Mouse (Mus musculus): ENCODE results near the gene Slc43a2. TPM values are rescaled to one million over a fixed set of nuclear protein-coding genes. Genes with fewer than 3 reads are reported as not detected.
"Not testable (repeated sequence)": the region's sequence is repeated elsewhere in the genome, so short reads cannot be mapped to it uniquely, and the experiment has no call there.

Gene Slc43a2
- total and polyA plus RNA-seq, 3 experiments = 4.2 to 11.5 (median 7.5) TPM

GRCm38 (mm10) chr11:75546057-75546456 is 14.6 kb downstream of the Slc43a2 start:
- Histone ChIP-seq H3K27me3 (ENCODE audit: insufficient read depth, low read length) (no peaks in the 10 kb centered on the region), H3K36me3 (replicated peaks) (peaks cover 77% of the 10 kb centered on the region), H3K4me3 (ENCODE audit: low read depth, low read length) (no peak overlapping the region), H3K4me1 (ENCODE audit: insufficient read depth, low read depth, low read length) (peaks cover 36% of the 10 kb centered on the region), H3K9me3 (replicated peaks) (no peaks in the 10 kb centered on the region)
- no peak for TF ChIP-seq POLR2AphosphoS5 (IDR thresholded peaks at IDR 0.05; ENCODE audit: insufficient replicate concordance, low read depth, low read length)
- TF ChIP-seq TAL1 (conservative IDR thresholded peaks at IDR 0.05; ENCODE audit: low read depth, low read length) = 0 out of 2 replicates have a peak, but pooled peaks have one; percentile 8
- ATAC-seq (ENCODE audit: extremely low read depth, insufficient number of reproducible peaks, low FRiP score, poor library complexity, severe bottlenecking) (no peak), DNase-seq (ENCODE audit: low spot score) (no peak)

GRCm38 (mm10) chr11:75549658-75550111 is 18.2 kb downstream of the Slc43a2 start:
- ATAC-seq (ENCODE audit: extremely low read depth, insufficient number of reproducible peaks, low FRiP score, poor library complexity, severe bottlenecking) (no peak), DNase-seq (ENCODE audit: low spot score) (no peak)
- Histone ChIP-seq H3K4me3 (ENCODE audit: low read depth, low read length) (no peak overlapping the region), H3K27me3 (ENCODE audit: insufficient read depth, low read length) (peaks cover 2% of the 10 kb centered on the region; the same call in 1 of the 2 replicates), H3K4me1 (ENCODE audit: insufficient read depth, low read depth, low read length) (peaks cover 30% of the 10 kb centered on the region), H3K9me3 (replicated peaks) (no peaks in the 10 kb centered on the region), H3K36me3 (replicated peaks) (peaks cover 70% of the 10 kb centered on the region)
- no peak for TF ChIP-seq GATA2 (IDR thresholded peaks at IDR 0.05; ENCODE audit: borderline replicate concordance, low read depth, low read length)
- TF ChIP-seq TAL1 (conservative IDR thresholded peaks at IDR 0.05; ENCODE audit: low read depth, low read length) = no peak
- no peak for TF ChIP-seq POLR2AphosphoS5 (IDR thresholded peaks at IDR 0.05; ENCODE audit: insufficient replicate concordance, low read depth, low read length)

GRCm38 (mm10) chr11:75550200-75550946 is 18.9 kb downstream of the Slc43a2 start:
- no peak for TF ChIP-seq CTCF (IDR thresholded peaks at IDR 0.05; ENCODE audit: low read depth, low read length)
- no peak for TF ChIP-seq GATA1 (IDR thresholded peaks at IDR 0.05; ENCODE audit: borderline replicate concordance, low read length)
- TF ChIP-seq TAL1 (conservative IDR thresholded peaks at IDR 0.05; ENCODE audit: low read depth, low read length) = no peak
- Histone ChIP-seq H3K27me3 (ENCODE audit: insufficient read depth, low read length) (peaks cover 2% of the 10 kb centered on the region; the same call in 1 of the 2 replicates), H3K36me3 (replicated peaks) (peaks cover 64% of the 10 kb centered on the region), H3K4me1 (ENCODE audit: insufficient read depth, low read depth, low read length) (peaks cover 23% of the 10 kb centered on the region), H3K4me3 (ENCODE audit: low read depth, low read length) (no peak overlapping the region), H3K9me3 (replicated peaks) (no peaks in the 10 kb centered on the region)
- no peak for DNase-seq (ENCODE audit: low spot score)
- ATAC-seq (ENCODE audit: extremely low read depth, insufficient number of reproducible peaks, low FRiP score, poor library complexity, severe bottlenecking) = no peak

GRCm38 (mm10) chr11:75551321-75551720 is 19.8 kb downstream of the Slc43a2 start:
- Histone ChIP-seq H3K4me3 (ENCODE audit: low read depth, low read length) (no peak overlapping the region), H3K27me3 (ENCODE audit: insufficient read depth, low read length) (peaks cover 2% of the 10 kb centered on the region; the same call in 1 of the 2 replicates), H3K9me3 (replicated peaks) (no peaks in the 10 kb centered on the region), H3K36me3 (replicated peaks) (peaks cover 54% of the 10 kb centered on the region), H3K4me1 (ENCODE audit: insufficient read depth, low read depth, low read length) (peaks cover 13% of the 10 kb centered on the region)
- ATAC-seq (ENCODE audit: extremely low read depth, insufficient number of reproducible peaks, low FRiP score, poor library complexity, severe bottlenecking) (no peak), DNase-seq (ENCODE audit: low spot score) (no peak)
- TF ChIP-seq TAL1 (conservative IDR thresholded peaks at IDR 0.05; ENCODE audit: low read depth, low read length) = no peak
- TF ChIP-seq GATA2 (IDR thresholded peaks at IDR 0.05; ENCODE audit: borderline replicate concordance, low read depth, low read length) = no peak
- TF ChIP-seq POLR2AphosphoS5 (IDR thresholded peaks at IDR 0.05; ENCODE audit: insufficient replicate concordance, low read depth, low read length) = no peak
- TF ChIP-seq CTCF (IDR thresholded peaks at IDR 0.05; ENCODE audit: low read depth, low read length) = no peak
- TF ChIP-seq GATA1 (IDR thresholded peaks at IDR 0.05; ENCODE audit: borderline replicate concordance, low read length) = no peak

GRCm38 (mm10) chr11:75551961-75552441 is 20.5 kb downstream of the Slc43a2 start:
- TF ChIP-seq CTCF (IDR thresholded peaks at IDR 0.05; ENCODE audit: low read depth, low read length) = no peak
- no peak for TF ChIP-seq GATA2 (IDR thresholded peaks at IDR 0.05; ENCODE audit: borderline replicate concordance, low read depth, low read length)
- TF ChIP-seq POLR2AphosphoS5 (IDR thresholded peaks at IDR 0.05; ENCODE audit: insufficient replicate concordance, low read depth, low read length) = no peak
- TF ChIP-seq TAL1 (conservative IDR thresholded peaks at IDR 0.05; ENCODE audit: low read depth, low read length) = no peak
- TF ChIP-seq GATA1 (IDR thresholded peaks at IDR 0.05; ENCODE audit: borderline replicate concordance, low read length) = no peak
- ATAC-seq (ENCODE audit: extremely low read depth, insufficient number of reproducible peaks, low FRiP score, poor library complexity, severe bottlenecking) = no peak
- Histone ChIP-seq H3K4me3 (ENCODE audit: low read depth, low read length) (no peak overlapping the region), H3K4me1 (ENCODE audit: insufficient read depth, low read depth, low read length) (peaks cover 11% of the 10 kb centered on the region), H3K36me3 (replicated peaks) (peaks cover 51% of the 10 kb centered on the region), H3K27me3 (ENCODE audit: insufficient read depth, low read length) (peaks cover 2% of the 10 kb centered on the region; the same call in 1 of the 2 replicates), H3K9me3 (replicated peaks) (no peaks in the 10 kb centered on the region)
- no peak for DNase-seq (ENCODE audit: low spot score)

GRCm38 (mm10) chr11:75552906-75553482 is 21.5 kb downstream of the Slc43a2 start:
- H3K9me3 ChIP-seq (replicated peaks) = 0 out of 2 replicates have a peak, but pooled peaks cover 2% of the 10 kb centered on the region
- H3K4me3 ChIP-seq (ENCODE audit: low read depth, low read length) = no peak overlapping the region
- DNase-seq (ENCODE audit: low spot score) (no peak), ATAC-seq (ENCODE audit: extremely low read depth, insufficient number of reproducible peaks, low FRiP score, poor library complexity, severe bottlenecking) (no peak)
- TF ChIP-seq GATA1 (IDR thresholded peaks at IDR 0.05; ENCODE audit: borderline replicate concordance, low read length) = no peak
- TF ChIP-seq CTCF (IDR thresholded peaks at IDR 0.05; ENCODE audit: low read depth, low read length) = no peak
- TF ChIP-seq GATA2 (IDR thresholded peaks at IDR 0.05; ENCODE audit: borderline replicate concordance, low read depth, low read length) = no peak
- TF ChIP-seq TAL1 (conservative IDR thresholded peaks at IDR 0.05; ENCODE audit: low read depth, low read length) = no peak
- H3K4me1 ChIP-seq (ENCODE audit: insufficient read depth, low read depth, low read length) = peaks cover 11% of the 10 kb centered on the region
- H3K27me3 ChIP-seq (ENCODE audit: insufficient read depth, low read length) = peaks cover 2% of the 10 kb centered on the region; the same call in 1 of the 2 replicates
- peaks cover 50% of the 10 kb centered on the region for H3K36me3 ChIP-seq (replicated peaks)

- not testable (repeated sequence) for DNase-seq (ENCODE audit: low spot score); H3K9me3 ChIP-seq (replicated peaks); H3K4me1 ChIP-seq (ENCODE audit: insufficient read depth, low read depth, low read length); ATAC-seq (ENCODE audit: extremely low read depth, insufficient number of reproducible peaks, low FRiP score, poor library complexity, severe bottlenecking); H3K4me3 ChIP-seq (ENCODE audit: low read depth, low read length); H3K27me3 ChIP-seq (ENCODE audit: insufficient read depth, low read length)
- peaks cover 46% of the 10 kb centered on the region for H3K36me3 ChIP-seq (replicated peaks)
Measured at GRCm38 (mm10) chr11:75556006-75556405, 24.5 kb downstream of the Slc43a2 start.

Data from G1E (cell line).